Mouse (Mus musculus) hindbrain, postnatal 0 days (tissue): ENCODE measurements around the gene Rasl11a. TPM values are rescaled to one million over a fixed set of nuclear protein-coding genes. Genes with fewer than 3 reads are reported as not detected.

Source experiments
- ATAC-seq: fragments of 200-750 bp; cut with Nextera tagmentation; 2 replicates; pipeline ENCODE4 v1.8.0; 2017; ENCODE audit warnings: mild to moderate bottlenecking, moderate TSS enrichment, moderate library complexity
- DNase-seq: peaks from one replicate; pipeline ENCODE4 v3.0.0-alpha.2; 2015; ENCODE audit warnings: low spot score
- H3K27ac ChIP-seq: fragments of 300-500 bp; sonication (generic); 2 replicates; pipeline ENCODE4 v1.5.1; 2014; ENCODE audit warnings: mild to moderate bottlenecking
- H3K27me3 ChIP-seq: fragments of 300-500 bp; sonication (generic); 2 replicates; pipeline ENCODE4 v1.6.1; 2014; ENCODE audit warnings: low read length, mixed read lengths; ENCODE audit not compliant: insufficient read depth
- H3K36me3 ChIP-seq: fragments of 300-500 bp; sonication (generic); 2 replicates; pipeline ENCODE4 v1.6.1; 2014; ENCODE audit warnings: low read length, mixed read lengths; ENCODE audit not compliant: insufficient read depth
- H3K4me1 ChIP-seq: fragments of 300-500 bp; sonication (generic); 2 replicates; pipeline ENCODE4 v1.6.1; 2014; ENCODE audit warnings: antibody characterized with exemption, low read length, mixed read lengths; ENCODE audit not compliant: insufficient read depth
- H3K4me2 ChIP-seq: fragments of 300-500 bp; sonication (generic); 2 replicates; pipeline ENCODE4 v1.6.1; 2014; ENCODE audit warnings: low read depth, mild to moderate bottlenecking, low read length, moderate library complexity, mixed read lengths
- H3K4me3 ChIP-seq: fragments of 300-500 bp; sonication (generic); 2 replicates; pipeline ENCODE4 v1.5.1; 2014; ENCODE audit warnings: low read length
- H3K9ac ChIP-seq: fragments of 300-500 bp; sonication (generic); replicated peaks from 2 replicates; pipeline ENCODE4 v1.6.1; 2014; ENCODE audit warnings: mild to moderate bottlenecking, low read length, moderate library complexity, mixed read lengths
- H3K9me3 ChIP-seq: fragments of 300-500 bp; sonication (generic); 2 replicates; pipeline ENCODE4 v1.6.1; 2016; ENCODE audit warnings: low read length, mixed read lengths
- CTCF ChIP-seq: IDR thresholded peaks from 2 replicates; pipeline ENCODE4 v1.5.1; 2016; ENCODE audit warnings: antibody characterized with exemption, control low read depth, low read depth
- WGBS: fragments of 180-500 bp; shearing (Covaris S2); extraction: QIAGEN DNeasy Blood & Tissue Kit; methylation state at CpG from one replicate; pipeline ENCODE4 v1.1.7; 2014; 5-methylcytosine and 5-hydroxymethylcytosine counted together
- polyA plus RNA-seq: library from polyadenylated mRNA; unstranded; fragments of >200 nt; fragmentation: Nextera tagmentation; extraction: Ambion mirVana; gene quantifications from 2 replicates; pipeline ENCODE4 v1.2.1, GENCODE M21; 2015
- total RNA-seq: library from RNA; depleted of rRNA; stranded (reverse); fragments of >200 nt; gene quantifications from 2 replicates; pipeline ENCODE4 v1.2.3, GENCODE M21; 2014

Gene Rasl11a
- total and polyA plus RNA-seq, 2 experiments from 2014 or later: 13.9 to 15.4 TPM

DNA sequence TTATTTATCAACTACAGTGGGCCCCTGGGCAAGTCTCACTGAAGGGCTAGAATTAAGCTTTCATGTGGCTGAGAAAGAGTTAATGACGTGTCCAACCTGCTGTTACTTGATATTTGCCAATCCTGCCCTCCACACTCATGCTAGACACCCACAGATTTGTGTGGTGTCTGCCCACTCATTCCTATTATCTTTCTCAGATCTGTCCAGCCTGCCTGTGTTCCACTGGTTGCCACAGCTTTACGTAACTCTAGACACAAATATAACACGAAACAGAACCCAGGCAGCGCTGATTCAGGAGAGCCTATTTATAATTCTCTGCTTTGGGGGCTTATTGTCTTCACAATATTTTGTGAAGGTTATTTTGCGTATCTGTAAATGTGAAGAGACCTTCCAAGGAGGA, 3.6 kb upstream of the Rasl11a start:
- no peak for ATAC-seq
- no peak for DNase-seq
- Histone ChIP-seq H3K27ac (no peak overlapping the region), H3K4me1 (no peaks in the 10 kb centered on the region), H3K9me3 (no peaks in the 10 kb centered on the region), H3K27me3 (no peaks in the 10 kb centered on the region), H3K9ac (no peak overlapping the region), H3K36me3 (peaks cover 20% of the 10 kb centered on the region; the same call in 1 of the 2 replicates), H3K4me3 (no peak overlapping the region), H3K4me2 (no peak overlapping the region)
- no peak for TF ChIP-seq CTCF
- 90% methylated on average over 5 of the region's 5 CpGs for WGBS

DNA sequence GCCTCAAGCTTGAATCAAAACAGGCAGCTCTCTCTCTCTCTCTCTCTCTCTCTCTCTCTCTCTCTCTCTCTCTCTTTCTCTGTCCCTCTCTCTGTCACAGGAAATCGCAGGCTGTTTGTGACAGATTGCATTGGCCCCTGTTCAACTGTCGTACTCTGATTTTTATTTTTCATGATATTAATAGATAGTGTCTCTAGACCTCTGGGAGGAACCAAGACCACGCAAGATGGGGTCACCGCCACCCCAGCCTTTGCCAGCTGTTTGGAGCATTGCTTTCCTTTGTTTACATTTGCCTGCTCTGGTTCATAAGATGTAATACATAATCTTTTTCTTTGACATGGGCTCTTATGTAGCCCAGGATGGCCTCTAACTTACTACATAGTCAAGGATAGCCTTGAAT, 2.9 kb upstream of the Rasl11a start:
- Histone ChIP-seq H3K4me2 (no peak overlapping the region), H3K36me3 (peaks cover 14% of the 10 kb centered on the region; the same call in 1 of the 2 replicates), H3K27ac (no peak overlapping the region), H3K27me3 (no peaks in the 10 kb centered on the region), H3K9me3 (no peaks in the 10 kb centered on the region), H3K4me3 (no peak overlapping the region), H3K9ac (no peak overlapping the region), H3K4me1 (no peaks in the 10 kb centered on the region)
- ATAC-seq (no peak), DNase-seq (no peak)
- WGBS: 92% methylated on average over 4 of the region's 4 CpGs
- no peak for TF ChIP-seq CTCF

DNA sequence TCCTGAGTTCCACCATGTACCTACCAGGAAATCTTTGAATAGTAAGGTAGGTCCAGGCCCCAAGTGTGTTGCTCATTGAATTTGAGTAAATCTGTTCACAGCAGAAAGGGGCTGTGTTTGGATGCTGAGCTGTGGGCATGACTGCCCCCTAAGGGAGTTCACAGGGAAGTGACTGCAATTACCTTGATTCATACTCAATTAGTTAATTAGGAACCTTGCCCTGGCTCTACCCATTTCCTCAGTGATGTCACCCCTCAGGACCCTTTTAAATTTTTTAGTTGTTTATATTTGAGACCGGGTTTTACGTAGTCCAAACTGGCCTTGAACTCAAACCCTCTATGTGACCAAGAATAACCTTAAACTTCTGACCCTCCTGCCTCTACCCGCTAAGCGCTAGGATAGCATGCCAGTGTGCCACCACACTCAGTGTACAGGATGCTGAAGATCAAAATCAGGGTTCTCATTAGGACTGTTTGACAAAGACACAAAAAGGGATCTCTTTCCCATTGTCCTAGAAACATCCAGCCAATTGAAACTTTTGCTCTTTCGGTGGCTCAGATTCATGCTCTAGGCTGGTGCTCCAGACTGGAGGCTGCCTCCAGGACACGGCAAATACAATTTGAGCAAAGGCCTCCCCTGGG, 450 bp upstream of the Rasl11a start:
- peak; percentile 57 for TF ChIP-seq CTCF
- H3K36me3 ChIP-seq: no peaks in the 10 kb centered on the region
- no peaks in the 10 kb centered on the region for H3K4me1 ChIP-seq
- no peaks in the 10 kb centered on the region for H3K27me3 ChIP-seq
- H3K4me3 ChIP-seq: peak overlapping the region; percentile 70
- ATAC-seq (peak; percentile 34), DNase-seq (peak; percentile 33)
- H3K4me2 ChIP-seq: peak overlapping the region; percentile 100
- 16% methylated on average over 6 of the region's 6 CpGs for WGBS
- no peaks in the 10 kb centered on the region for H3K9me3 ChIP-seq
- peak overlapping the region; percentile 67 for H3K9ac ChIP-seq
- H3K27ac ChIP-seq: 0 out of 2 replicates have a peak overlapping the region, but pooled peaks have one; percentile 68

DNA sequence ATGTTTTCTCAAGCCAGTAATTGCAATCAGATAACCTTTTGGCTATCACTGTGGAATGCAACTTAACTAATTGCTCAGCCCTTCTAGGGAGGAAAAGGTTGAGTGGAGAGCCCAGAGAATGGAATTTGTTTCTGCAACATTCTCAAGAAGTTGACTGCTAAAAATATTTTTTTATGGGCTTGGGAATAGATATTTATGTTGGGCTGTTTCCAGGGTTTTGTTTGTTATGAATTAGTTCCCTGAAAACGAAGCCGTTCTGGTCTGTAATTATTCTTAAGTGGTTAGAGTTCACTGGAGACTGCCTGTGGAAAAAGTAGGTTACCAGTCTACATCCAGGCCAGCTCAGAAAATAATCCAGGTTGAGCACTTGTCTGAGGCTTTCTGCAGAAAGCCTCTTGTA, 1.6 kb downstream of the Rasl11a start:
- DNase-seq (no peak), ATAC-seq (no peak)
- H3K4me1 ChIP-seq: no peaks in the 10 kb centered on the region
- H3K27ac ChIP-seq: no peak overlapping the region
- peak overlapping the region; percentile 100 for H3K4me2 ChIP-seq
- H3K4me3 ChIP-seq: peak overlapping the region; percentile 70
- no peak for TF ChIP-seq CTCF
- WGBS: 69% methylated on average over 2 of the region's 2 CpGs
- no peaks in the 10 kb centered on the region for H3K36me3 ChIP-seq
- no peak overlapping the region for H3K9ac ChIP-seq
- H3K27me3 ChIP-seq: no peaks in the 10 kb centered on the region
- no peaks in the 10 kb centered on the region for H3K9me3 ChIP-seq

DNA sequence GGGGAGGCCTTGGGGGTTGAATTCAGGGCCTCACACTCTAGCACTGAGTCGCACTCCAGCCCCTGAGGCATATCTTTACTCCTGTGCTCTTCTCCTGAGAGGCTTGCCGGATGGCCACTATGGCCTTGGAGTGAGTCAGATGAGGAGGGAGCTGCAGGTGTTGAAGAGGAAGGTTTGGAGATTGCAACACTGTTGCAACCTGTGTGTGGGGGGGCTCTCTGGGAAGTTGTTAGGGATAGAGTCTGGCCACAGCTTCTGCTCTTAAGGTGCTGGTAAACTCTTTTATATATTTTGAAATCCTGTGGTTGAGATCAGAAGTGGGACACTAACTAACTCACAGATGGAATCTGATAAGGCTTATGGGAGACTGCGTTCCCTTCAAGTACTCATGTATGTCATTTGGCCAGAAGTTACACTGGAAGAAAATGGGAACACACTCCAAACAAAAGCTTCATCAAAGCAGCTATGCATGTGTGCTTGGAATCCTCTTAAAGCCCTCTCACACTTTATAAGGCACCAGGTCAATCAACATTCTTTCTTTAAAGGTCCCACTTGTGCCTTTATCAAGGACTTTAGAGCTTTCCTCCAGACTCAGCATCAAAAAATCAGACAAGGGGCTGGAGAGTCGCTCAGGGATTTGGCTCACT, 4.2 kb downstream of the Rasl11a start:
- Histone ChIP-seq H3K4me2 (no peak overlapping the region), H3K4me3 (no peak overlapping the region), H3K4me1 (no peaks in the 10 kb centered on the region), H3K9ac (no peak overlapping the region), H3K36me3 (no peaks in the 10 kb centered on the region), H3K27ac (no peak overlapping the region), H3K9me3 (no peaks in the 10 kb centered on the region), H3K27me3 (no peaks in the 10 kb centered on the region)
- ATAC-seq (no peak), DNase-seq (no peak)
- no peak for TF ChIP-seq CTCF
- 95% methylated on average over 4 of the region's 4 CpGs for WGBS

DNA sequence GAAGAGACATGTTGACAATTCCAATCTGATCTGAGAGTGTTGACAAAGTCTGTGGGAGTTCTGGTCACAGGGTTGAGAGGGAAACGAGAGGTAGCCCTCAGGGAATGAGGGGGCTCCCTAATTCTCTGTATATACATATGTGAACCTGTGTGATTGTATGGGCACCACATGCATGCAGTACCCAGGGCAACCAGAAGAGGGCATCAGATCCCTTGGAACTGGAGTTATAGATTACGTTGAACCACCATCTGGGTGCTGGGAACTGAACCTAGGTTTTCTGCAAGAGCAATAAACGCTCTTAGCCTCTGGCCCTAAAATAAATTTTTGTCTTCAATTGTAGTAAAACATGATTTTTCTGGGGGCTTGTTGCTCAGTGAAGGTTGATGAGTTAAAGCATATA, 11.2 kb downstream of the Rasl11a start:
- Histone ChIP-seq H3K4me3 (no peak overlapping the region), H3K4me1 (no peaks in the 10 kb centered on the region), H3K9ac (no peak overlapping the region), H3K4me2 (no peak overlapping the region), H3K36me3 (no peaks in the 10 kb centered on the region), H3K27ac (no peak overlapping the region), H3K27me3 (no peaks in the 10 kb centered on the region), H3K9me3 (no peaks in the 10 kb centered on the region)
- ATAC-seq: no peak
- DNase-seq: no peak
- 95% methylated on average over 3 of the region's 3 CpGs for WGBS
- TF ChIP-seq CTCF: peak; percentile 23; the same call in 1 of the 2 replicates

DNA sequence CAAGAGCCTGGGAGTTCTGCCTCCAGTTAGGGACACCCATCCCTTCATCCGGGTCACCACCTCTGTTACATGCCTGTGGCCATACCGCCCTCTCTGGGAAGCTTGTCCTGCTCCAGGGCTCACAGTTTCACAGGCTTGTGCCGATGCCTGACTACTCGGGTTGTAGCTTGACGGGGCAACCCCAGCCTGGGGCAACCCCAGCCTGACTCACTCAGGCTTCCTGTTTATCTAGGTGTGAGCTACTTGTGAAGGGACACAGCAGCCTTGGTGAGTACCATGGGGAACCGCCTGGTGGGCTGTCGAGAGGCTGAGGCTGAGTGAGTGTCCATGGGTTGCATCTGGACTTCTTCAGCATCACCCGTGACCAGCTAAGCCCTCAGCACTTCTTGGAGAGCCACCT, 12.7 kb downstream of the Rasl11a start:
- Histone ChIP-seq H3K9ac (no peak overlapping the region), H3K9me3 (no peaks in the 10 kb centered on the region), H3K27ac (no peak overlapping the region), H3K4me3 (no peak overlapping the region), H3K27me3 (no peaks in the 10 kb centered on the region), H3K4me1 (no peaks in the 10 kb centered on the region), H3K4me2 (no peak overlapping the region), H3K36me3 (no peaks in the 10 kb centered on the region)
- no peak for ATAC-seq
- no peak for TF ChIP-seq CTCF
- WGBS: 85% methylated on average over 8 of the region's 8 CpGs
- DNase-seq: no peak
